Mouse (Mus musculus) frontal cortex, adult 2 months (tissue): ENCODE measurements around the gene Siva1. TPM values are rescaled to one million over a fixed set of nuclear protein-coding genes. Genes with fewer than 3 reads are reported as not detected.

Experiments used
- DNase-seq, 2 experiments: peaks; one replicate each; pipeline ENCODE4 v3.0.0; 2022; ENCODE audit warnings: low spot score in 1 of 2; ENCODE audit errors: extremely low spot score in 1 of 2
- polyA plus RNA-seq: library from polyadenylated mRNA; depleted of rRNA; stranded (reverse); fragments of >200 nt; gene quantifications from 2 replicates; pipeline ENCODE4 v1.2.3, GENCODE M21; 2012; rRNA removed

Gene Siva1
- polyA plus RNA-seq, 1 experiment = 24.4 TPM

GRCm38 (mm10) chr12:112674132-112675011 is 29.9 kb downstream of the Siva1 start, which contains the start of gene Akt1:
Gene Akt1 (minus strand): TSS chr12:112674884.
- DNase-seq = peak in 1 of 2 experiments; percentile 44

- peak in 1 of 2 experiments; percentile 88 for DNase-seq
These were observed 31.0 kb downstream of the Siva1 start for GRCm38 (mm10) chr12:112675245-112676035.

DNA sequence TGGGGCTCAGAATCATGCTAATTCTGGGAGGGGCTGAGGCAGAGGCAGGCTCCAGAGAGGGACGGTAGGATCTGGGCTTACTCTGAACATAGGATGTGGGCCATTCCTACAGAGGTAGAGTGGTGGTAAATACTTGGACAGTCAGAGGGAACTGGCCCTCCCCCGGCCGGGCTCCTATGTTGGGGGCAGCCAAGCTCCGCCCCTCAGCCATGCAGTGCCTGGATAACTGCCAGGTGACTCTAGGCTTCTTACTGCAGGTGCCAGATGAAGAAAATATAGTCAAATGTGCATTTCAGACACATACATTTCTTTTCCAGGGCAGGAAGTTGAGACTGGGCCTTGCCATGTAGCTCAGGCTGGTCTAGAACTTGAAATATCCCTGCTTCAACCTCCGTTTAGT is 32.6 kb downstream of the Siva1 start:
- no peak for DNase-seq

GRCm38 (mm10) chr12:112677943-112678554 is 33.6 kb downstream of the Siva1 start:
- DNase-seq = no peak

- no peak for DNase-seq
These were observed 34.1 kb downstream of the Siva1 start, which contains the start of gene Zbtb42 for GRCm38 (mm10) chr12:112678555-112679026. Gene Zbtb42 (plus strand): TSS chr12:112678828.

DNA sequence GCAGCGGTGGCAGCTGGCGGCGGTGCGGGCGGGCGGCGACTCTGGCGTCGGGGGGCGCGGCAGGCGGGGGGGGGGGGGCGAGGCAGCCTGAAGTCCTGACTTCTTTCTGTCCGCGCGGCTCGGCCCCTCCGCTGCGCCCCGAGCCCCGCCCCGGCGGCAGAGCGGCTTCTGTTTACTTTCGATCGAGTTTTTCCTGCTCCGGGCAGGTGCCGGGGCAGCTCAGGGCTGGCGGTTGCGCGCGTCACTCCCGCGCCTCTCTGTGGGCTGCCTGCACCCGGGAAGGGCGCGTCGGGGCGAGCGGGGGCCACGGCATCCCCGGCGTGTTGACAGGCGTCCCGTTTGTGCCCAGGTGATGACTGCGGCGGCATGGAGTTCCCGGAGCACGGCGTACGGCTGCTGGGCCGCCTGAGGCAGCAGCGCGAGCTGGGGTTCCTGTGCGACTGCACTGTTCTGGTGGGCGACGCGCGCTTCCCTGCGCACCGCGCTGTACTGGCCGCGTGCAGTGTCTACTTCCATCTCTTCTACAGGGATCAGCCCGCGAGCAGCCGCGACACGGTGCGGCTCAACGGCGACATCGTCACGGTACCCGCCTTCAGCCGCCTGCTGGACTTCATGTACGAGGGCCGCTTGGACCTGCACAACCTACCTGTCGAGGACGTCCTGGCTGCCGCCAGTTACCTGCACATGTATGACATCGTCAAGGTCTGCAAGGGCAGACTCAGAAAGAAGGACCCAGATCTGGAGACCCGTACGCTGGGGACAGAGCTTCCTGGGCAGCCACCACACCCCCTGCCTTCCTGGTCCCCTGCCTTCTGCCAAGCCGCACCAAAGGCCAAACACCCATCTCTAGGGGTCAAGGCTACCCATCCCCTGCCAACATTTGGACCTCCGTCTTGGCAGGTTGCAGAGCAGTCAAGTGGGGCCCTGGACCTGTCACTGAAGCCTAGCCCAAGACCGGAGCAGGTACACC is 34.8 kb downstream of the Siva1 start:
- DNase-seq = no peak

DNA sequence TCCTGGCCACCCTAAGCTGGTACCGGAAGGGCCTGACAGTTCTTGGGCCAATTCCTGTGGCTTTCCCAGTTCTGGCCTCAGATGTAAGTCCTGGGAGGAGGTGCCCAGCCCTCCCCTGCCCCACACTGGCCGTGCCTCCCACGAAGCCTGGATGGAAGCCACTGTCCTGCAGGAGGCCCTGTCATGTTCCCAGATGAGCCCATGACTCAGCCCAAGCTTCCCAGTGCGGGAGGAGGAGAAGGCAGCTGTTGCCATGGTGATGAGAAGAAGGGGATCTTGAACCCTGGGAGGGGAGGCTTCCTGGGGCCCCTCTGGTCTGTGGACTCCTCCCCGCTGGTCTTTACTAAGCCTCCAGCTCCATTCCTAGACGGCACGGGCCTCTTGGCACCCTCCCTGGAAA is 38.9 kb downstream of the Siva1 start:
- DNase-seq = peak in 1 of 2 experiments; percentile 62

GRCm38 (mm10) chr12:112688458-112688857 is 44.0 kb downstream of the Siva1 start:
- no peak for DNase-seq

DNA sequence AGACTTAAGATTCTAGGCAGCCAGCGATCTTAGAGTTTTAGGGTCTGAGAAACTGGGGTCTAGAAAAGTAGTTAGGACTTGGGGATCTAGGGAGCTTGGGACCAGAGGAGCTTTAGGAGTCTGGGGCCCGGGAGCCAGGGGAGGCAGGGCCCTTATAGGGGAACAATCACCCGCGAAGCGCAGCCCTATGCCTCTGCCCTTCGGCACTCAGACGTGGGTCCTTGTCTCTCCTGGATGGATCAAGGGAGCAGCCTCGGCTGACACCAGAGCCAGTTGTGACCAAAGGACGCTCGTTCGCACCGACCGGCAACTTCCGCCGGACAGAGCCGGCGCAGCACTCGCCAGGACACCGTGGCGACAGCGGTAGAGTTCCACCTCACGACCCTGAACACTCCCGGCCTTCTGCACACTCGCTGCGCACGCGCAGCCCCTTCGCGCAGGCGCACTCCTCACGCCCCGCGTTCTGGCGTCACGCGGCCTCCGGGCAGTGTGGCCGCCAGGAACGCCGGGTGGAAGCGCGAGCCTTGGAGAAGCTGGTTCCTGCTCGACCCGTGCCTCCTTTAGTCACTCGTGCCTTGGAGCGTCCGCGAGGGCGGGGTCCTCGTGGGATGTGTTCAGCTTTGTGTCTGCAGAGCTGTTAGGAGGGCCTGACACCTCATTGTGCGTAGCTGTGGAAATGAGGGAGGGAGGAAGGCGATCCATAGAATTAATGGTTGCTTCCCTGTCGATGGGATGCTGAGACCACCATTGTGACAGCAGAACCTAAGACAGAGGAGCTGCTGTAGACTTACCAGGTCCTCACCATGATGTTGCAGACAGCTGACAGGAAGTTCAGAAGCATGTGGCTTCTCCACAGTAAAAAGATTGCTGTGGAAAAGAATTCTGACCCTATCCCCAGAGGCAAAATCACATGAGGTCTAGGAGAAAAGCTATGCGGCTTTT is 49.0 kb downstream of the Siva1 start:
- peak; percentile 84 to 95 for DNase-seq

GRCm38 (mm10) chr12:112694127-112694475 is 49.6 kb downstream of the Siva1 start:
- peak in 1 of 2 experiments; percentile 45 for DNase-seq

GRCm38 (mm10) chr12:112696806-112697425 is 52.4 kb downstream of the Siva1 start:
- DNase-seq = no peak

Other genes starting within 250 kb of the Siva1 start
- gene A530016L24Rik, start 155.2 kb upstream of the Siva1 start, polyA plus RNA-seq = 0.04 TPM in 2 replicates
- gene Tmem179, start 127.9 kb upstream of the Siva1 start, polyA plus RNA-seq = 116 and 119 TPM in 2 replicates
- gene Inf2, start 55.9 kb upstream of the Siva1 start, polyA plus RNA-seq = 87.3 and 106 TPM in 2 replicates
- 32.6 and 33.0 TPM in 2 replicates for gene Adssl1, start 24.6 kb upstream of the Siva1 start, polyA plus RNA-seq
- gene Akt1, start 30.2 kb downstream of the Siva1 start, polyA plus RNA-seq = 174 and 175 TPM in 2 replicates
- 0.90 and 1.4 TPM in 2 replicates for gene Zbtb42, start 34.1 kb downstream of the Siva1 start, polyA plus RNA-seq
- 107 and 119 TPM in 2 replicates for gene Cep170b, start 75.8 kb downstream of the Siva1 start, polyA plus RNA-seq
- gene Pld4, start 116.0 kb downstream of the Siva1 start, polyA plus RNA-seq = 14.0 and 20.4 TPM in 2 replicates
- 1.5 and 1.9 TPM in 2 replicates for gene Ahnak2, start 158.0 kb downstream of the Siva1 start, polyA plus RNA-seq
- 13.8 and 14.1 TPM in 2 replicates for gene Clba1, start 164.3 kb downstream of the Siva1 start, polyA plus RNA-seq
- gene Cdca4, start 184.7 kb downstream of the Siva1 start, polyA plus RNA-seq = 10.2 and 10.6 TPM in 2 replicates
- gene Gpr132, start 223.5 kb downstream of the Siva1 start, polyA plus RNA-seq = 0.10 and 0.15 TPM in 2 replicates